Mouse (Mus musculus) central nervous system, embryonic 11.5 days (tissue): ENCODE results near the gene Lrrc3. TPM values are rescaled to one million over a fixed set of nuclear protein-coding genes. Genes with fewer than 3 reads are reported as not detected.

Experiments used
- polyA plus RNA-seq: library from polyadenylated mRNA; depleted of rRNA; stranded (reverse); fragments of >200 nt; gene quantifications from 2 replicates; pipeline ENCODE4 v1.2.3, GENCODE M21; 2012; rRNA removed

The Lrrc3 gene
- polyA plus RNA-seq: 2.4 and 3.4 TPM in 2 replicates

DNA sequence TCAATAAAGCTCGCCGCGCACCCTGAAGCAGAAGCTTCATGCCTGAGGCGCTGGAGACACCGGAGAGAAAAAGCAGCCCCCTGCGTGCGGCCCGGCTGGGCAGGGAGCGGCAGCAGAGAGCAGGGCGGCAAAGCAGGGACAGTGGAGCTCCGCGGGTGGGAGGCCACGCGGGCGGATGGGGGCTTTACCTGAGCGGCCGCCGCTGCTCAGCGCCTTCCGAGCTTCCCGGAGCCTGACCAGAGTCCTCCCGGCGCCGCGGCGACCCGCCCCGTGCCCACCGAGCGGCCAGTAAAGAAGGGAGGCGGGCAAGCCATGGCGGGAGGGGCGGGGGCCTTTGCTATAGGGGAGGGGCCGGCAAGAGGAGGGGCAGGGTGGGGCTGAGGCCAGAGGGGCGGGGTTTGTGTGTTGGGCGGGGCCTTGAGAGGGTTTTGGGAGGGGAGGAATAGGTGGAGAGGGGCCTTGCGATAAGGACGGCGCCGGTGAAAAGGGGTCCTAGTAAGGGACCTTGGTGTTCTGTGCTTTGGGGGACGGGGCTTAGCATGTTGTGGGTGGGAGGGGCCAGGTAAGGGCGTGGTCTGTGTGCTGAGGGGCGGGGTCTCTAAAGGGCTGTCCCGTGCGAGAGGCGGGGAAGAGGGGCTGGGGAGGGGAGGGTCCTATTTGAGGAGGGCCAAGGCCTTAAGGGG, at the start of gene Lrrc3:
Gene Lrrc3, minus strand, starts transcription at position 326 of the 683 bp plus-strand sequence.

DNA sequence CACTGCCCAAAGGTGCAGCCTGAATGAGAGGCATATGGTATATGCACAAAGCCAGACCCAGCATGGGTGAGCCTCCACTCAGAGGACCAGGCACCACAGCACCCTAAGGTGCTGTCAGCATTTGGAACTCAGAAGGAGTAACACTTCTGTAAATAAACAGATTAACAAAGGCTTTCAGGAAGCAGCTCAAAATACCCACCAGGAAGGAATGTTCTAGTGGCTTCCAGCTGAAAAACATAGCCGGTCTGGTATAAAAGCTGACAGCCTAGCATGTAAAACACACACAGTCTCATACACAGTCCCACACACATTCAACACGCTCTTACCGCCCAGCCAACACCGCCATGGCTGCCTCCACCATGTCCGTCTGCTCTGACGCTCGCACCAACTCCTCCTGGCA, 40.7 kb downstream of the Lrrc3 start, which contains the start of gene Gm3285:
Gene Gm3285, plus strand, starts transcription at position 301 of the 400 bp plus-strand sequence.

DNA sequence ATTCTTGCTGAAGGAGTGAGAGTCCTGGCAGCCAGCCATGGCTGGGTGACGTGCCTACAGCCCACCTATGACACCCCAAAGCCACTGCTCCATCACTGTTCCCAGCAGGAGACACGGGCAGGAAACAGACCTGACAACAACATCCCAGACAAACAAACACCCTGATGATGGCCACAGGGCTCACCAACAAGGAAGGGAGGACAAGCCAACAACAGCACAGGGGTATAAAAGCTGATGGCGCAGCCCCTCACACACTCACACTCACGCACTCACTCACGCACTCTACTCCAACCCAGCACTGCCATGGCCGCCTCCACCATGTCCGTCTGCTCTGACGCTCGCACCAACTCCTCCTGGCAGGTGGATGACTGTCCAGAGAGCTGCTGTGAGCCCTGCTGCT, 49.8 kb downstream of the Lrrc3 start, which contains the start of gene Gm10318:
Gene Gm10318, plus strand, starts transcription at position 301 of the 400 bp plus-strand sequence.

Other genes starting within 250 kb of the Lrrc3 start
- gene Tspear, start 216.0 kb downstream of the Lrrc3 start, polyA plus RNA-seq: 0.92 and 1.3 TPM in 2 replicates
- gene Gm19402, start 211.8 kb downstream of the Lrrc3 start, polyA plus RNA-seq: not detected in 2 replicates
- gene Gm9508, start 205.3 kb downstream of the Lrrc3 start, polyA plus RNA-seq: not detected in 2 replicates
- not detected in 2 replicates for gene Gm10272, start 195.9 kb downstream of the Lrrc3 start, polyA plus RNA-seq
- gene Gm10024, start 191.1 kb downstream of the Lrrc3 start, polyA plus RNA-seq: not detected in 2 replicates
- not detected in 2 replicates for gene Gm10142, start 186.7 kb downstream of the Lrrc3 start, polyA plus RNA-seq
- not detected in 2 replicates for gene Krtap12-1, start 181.9 kb downstream of the Lrrc3 start, polyA plus RNA-seq
- not detected in 2 replicates for gene Gm10100, start 176.1 kb downstream of the Lrrc3 start, polyA plus RNA-seq
- gene Gm18596, start 159.9 kb downstream of the Lrrc3 start, polyA plus RNA-seq: not detected in 2 replicates
- not detected in 2 replicates for gene Gm9736, start 151.2 kb downstream of the Lrrc3 start, polyA plus RNA-seq
- not detected in 2 replicates for gene Gm3233, start 142.9 kb downstream of the Lrrc3 start, polyA plus RNA-seq
- gene Gm3238, start 131.2 kb downstream of the Lrrc3 start, polyA plus RNA-seq: not detected in 2 replicates
- gene Gm7138, start 125.6 kb downstream of the Lrrc3 start, polyA plus RNA-seq: not detected in 2 replicates
- gene Gm3250, start 120.0 kb downstream of the Lrrc3 start, polyA plus RNA-seq: not detected in 2 replicates
- gene Gm7137, start 114.3 kb downstream of the Lrrc3 start, polyA plus RNA-seq: not detected in 2 replicates
- gene Gm9639, start 107.5 kb downstream of the Lrrc3 start, polyA plus RNA-seq: not detected in 2 replicates
- not detected in 2 replicates for gene Gm19668, start 103.4 kb downstream of the Lrrc3 start, polyA plus RNA-seq
- gene Gm9507, start 90.7 kb downstream of the Lrrc3 start, polyA plus RNA-seq: 0.08 TPM in 1 of 2 replicates, not detected in the other
- not detected in 2 replicates for gene Gm2696, start 87.9 kb downstream of the Lrrc3 start, polyA plus RNA-seq
- not detected in 2 replicates for gene Krtap10-4, start 75.4 kb downstream of the Lrrc3 start, polyA plus RNA-seq
- gene Krtap10-10, start 66.6 kb downstream of the Lrrc3 start, polyA plus RNA-seq: not detected in 2 replicates
- not detected in 2 replicates for gene Gm36176, start 55.7 kb downstream of the Lrrc3 start, polyA plus RNA-seq
- gene Gm10318, start 49.7 kb downstream of the Lrrc3 start, polyA plus RNA-seq: 0.06 TPM in 1 of 2 replicates, not detected in the other
- gene Gm3285, start 40.6 kb downstream of the Lrrc3 start, polyA plus RNA-seq: not detected in 2 replicates
- gene Trpm2, start 68.0 kb upstream of the Lrrc3 start, polyA plus RNA-seq: 0.83 and 1.2 TPM in 2 replicates
- gene 1810043G02Rik, start 76.0 kb upstream of the Lrrc3 start, polyA plus RNA-seq: 38.5 and 61.8 TPM in 2 replicates
- gene Pfkl, start 107.5 kb upstream of the Lrrc3 start, polyA plus RNA-seq: 104 and 106 TPM in 2 replicates
- gene Dnmt3l, start 139.4 kb upstream of the Lrrc3 start, polyA plus RNA-seq: 0.02 TPM in 1 of 2 replicates, not detected in the other
- 1.1 and 1.2 TPM in 2 replicates for gene Aire, start 141.1 kb upstream of the Lrrc3 start, polyA plus RNA-seq
- gene Icosl, start 166.8 kb upstream of the Lrrc3 start, polyA plus RNA-seq: 1.8 and 3.1 TPM in 2 replicates